Mouse (Mus musculus) myocyte (in vitro differentiated cells): ENCODE measurements around the gene Tfcp2l1.

Source experiments
- MYOD1 ChIP-seq, 3 experiments: IDR thresholded peaks; one replicate each; pipeline ENCODE4 v1.6.1; 2011; ENCODE audit warnings: control low read depth in 2 of 3, low read depth in 2 of 3, mild to moderate bottlenecking in 2 of 3, moderate library complexity in 1 of 3; ENCODE audit not compliant: insufficient read length in 2 of 3, control insufficient read depth in 1 of 3
- POLR2A ChIP-seq: IDR thresholded peaks from one replicate; pipeline ENCODE4 v1.6.1; 2011; ENCODE audit warnings: low read depth, mild to moderate bottlenecking, control low read depth, moderate library complexity; ENCODE audit not compliant: insufficient read length
- POLR2AphosphoS2 ChIP-seq: IDR thresholded peaks from one replicate; pipeline ENCODE4 v1.6.1; 2011; ENCODE audit warnings: low read depth, control low read depth; ENCODE audit not compliant: insufficient read length
- SRF ChIP-seq: IDR thresholded peaks from one replicate; pipeline ENCODE4 v1.6.1; 2011; ENCODE audit warnings: low read depth; ENCODE audit not compliant: control insufficient read depth, insufficient read length
- TCF12 ChIP-seq: IDR thresholded peaks from one replicate; pipeline ENCODE4 v1.6.1; 2011; ENCODE audit warnings: mild to moderate bottlenecking, control low read depth; ENCODE audit not compliant: poor library complexity, insufficient read depth, severe bottlenecking

DNA sequence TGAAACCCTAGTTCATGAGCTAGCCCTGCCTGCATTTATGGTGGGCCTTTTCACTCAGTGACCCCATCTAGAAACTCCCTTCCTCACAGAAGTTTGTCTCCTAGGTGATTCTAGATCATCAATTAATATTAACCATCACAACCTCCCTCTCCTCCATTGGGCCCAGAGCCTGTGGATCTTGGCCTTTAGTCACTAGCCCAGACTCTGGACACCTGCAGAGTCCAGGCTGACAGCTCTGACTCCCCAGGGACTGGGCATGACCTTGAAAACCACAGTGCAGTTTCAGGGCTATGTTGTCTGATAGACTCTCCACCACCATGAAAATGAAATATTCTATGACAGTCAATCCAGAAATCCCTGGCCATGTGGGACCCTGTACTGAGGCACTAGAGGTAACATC is 39.8 kb downstream of the Tfcp2l1 start:
- TF ChIP-seq POLR2AphosphoS2 (no peak), POLR2A (no peak), TCF12 (no peak), MYOD1 (IDR thresholded peaks at IDR 0.05; ENCODE audit: control insufficient read depth in 1 of 3, insufficient read length in 2 of 3, low read depth in 2 of 3) (no peak), SRF (no peak)
